Mouse (Mus musculus): ENCODE results near the gene Gpam. TPM values are rescaled to one million over a fixed set of nuclear protein-coding genes. Genes with fewer than 3 reads are reported as not detected.

Gene Gpam
- polyA plus RNA-seq, 1 experiment from 2014 or later = 16.6 TPM

GRCm38 (mm10) chr19:55121836-55122235 lies 5.2 kb downstream of the Gpam start:
- 54% methylated on average over 6 of the region's 6 CpGs for WGBS (ENCODE audit: insufficient replicate concordance)
- Histone ChIP-seq H3K4me3 (replicated peaks) (no peak overlapping the region), H3K9ac (no peak overlapping the region), H3K36me3 (no peaks in the 10 kb centered on the region), H3K4me1 (replicated peaks) (peaks cover 21% of the 10 kb centered on the region), H3K27me3 (no peaks in the 10 kb centered on the region), H3K4me2 (peak overlapping the region; percentile 52; the same call in 1 of the 2 replicates), H3K9me3 (replicated peaks) (no peaks in the 10 kb centered on the region), H3K27ac (no peak overlapping the region)
- 0 out of 2 replicates have a peak, but pooled peaks have one; percentile 7 for ATAC-seq (ENCODE audit: low read depth)
- DNase-seq = no peak

- ATAC-seq (ENCODE audit: low read depth) (no peak), DNase-seq (no peak)
- no peak overlapping the region for H3K27ac ChIP-seq
- H3K36me3 ChIP-seq = no peaks in the 10 kb centered on the region
- no peaks in the 10 kb centered on the region for H3K27me3 ChIP-seq
- H3K4me2 ChIP-seq = no peak overlapping the region
- no peak overlapping the region for H3K4me3 ChIP-seq (replicated peaks)
- peaks cover 21% of the 10 kb centered on the region for H3K4me1 ChIP-seq (replicated peaks)
- WGBS (ENCODE audit: insufficient replicate concordance) = 57% methylated on average over 11 of the region's 11 CpGs
- H3K9me3 ChIP-seq (replicated peaks) = no peaks in the 10 kb centered on the region
- H3K9ac ChIP-seq = no peak overlapping the region
Measured at GRCm38 (mm10) chr19:55120518-55121244, 6.4 kb downstream of the Gpam start.

- H3K9me3 ChIP-seq (replicated peaks) = no peaks in the 10 kb centered on the region
- H3K36me3 ChIP-seq = no peaks in the 10 kb centered on the region
- H3K27me3 ChIP-seq = no peaks in the 10 kb centered on the region
- DNase-seq (no peak), ATAC-seq (ENCODE audit: low read depth) (0 out of 2 replicates have a peak, but pooled peaks have one; percentile 27)
- H3K27ac ChIP-seq = no peak overlapping the region
- H3K9ac ChIP-seq = no peak overlapping the region
- H3K4me3 ChIP-seq (replicated peaks) = no peak overlapping the region
- WGBS (ENCODE audit: insufficient replicate concordance) = 42% methylated on average over 2 of the region's 2 CpGs
- no peak overlapping the region for H3K4me2 ChIP-seq
- H3K4me1 ChIP-seq (replicated peaks) = peaks cover 21% of the 10 kb centered on the region
Measured at GRCm38 (mm10) chr19:55119541-55119940, 7.5 kb downstream of the Gpam start.

- H3K4me3 ChIP-seq (replicated peaks) = no peak overlapping the region
- H3K4me1 ChIP-seq (replicated peaks) = peaks cover 19% of the 10 kb centered on the region; the same call in 1 of the 2 replicates
- no peak overlapping the region for H3K4me2 ChIP-seq
- H3K9me3 ChIP-seq (replicated peaks) = no peaks in the 10 kb centered on the region
- H3K27me3 ChIP-seq = no peaks in the 10 kb centered on the region
- no peak for DNase-seq
- no peak overlapping the region for H3K27ac ChIP-seq
- H3K36me3 ChIP-seq = no peaks in the 10 kb centered on the region
- H3K9ac ChIP-seq = no peak overlapping the region
- 61% methylated on average over 3 of the region's 3 CpGs for WGBS (ENCODE audit: insufficient replicate concordance)
- ATAC-seq (ENCODE audit: low read depth) = no peak
Measured at GRCm38 (mm10) chr19:55117991-55118390, 9.0 kb downstream of the Gpam start.

- DNase-seq (no peak), ATAC-seq (ENCODE audit: low read depth) (no peak; the same call in 1 of the 2 replicates)
- Histone ChIP-seq H3K4me3 (replicated peaks) (no peak overlapping the region), H3K4me2 (no peak overlapping the region), H3K9ac (no peak overlapping the region), H3K4me1 (replicated peaks) (peaks cover 14% of the 10 kb centered on the region; the same call in 1 of the 2 replicates), H3K27me3 (no peaks in the 10 kb centered on the region), H3K27ac (no peak overlapping the region), H3K9me3 (replicated peaks) (no peaks in the 10 kb centered on the region), H3K36me3 (no peaks in the 10 kb centered on the region)
- WGBS (ENCODE audit: insufficient replicate concordance) = 31% methylated on average over 6 of the region's 6 CpGs
Measured at GRCm38 (mm10) chr19:55117059-55117815, 9.8 kb downstream of the Gpam start.

- Histone ChIP-seq H3K9ac (no peak overlapping the region), H3K9me3 (replicated peaks) (no peaks in the 10 kb centered on the region), H3K27me3 (no peaks in the 10 kb centered on the region; the same call in 1 of the 2 replicates), H3K4me2 (no peak overlapping the region), H3K4me1 (replicated peaks) (peaks cover 12% of the 10 kb centered on the region; the same call in 1 of the 2 replicates), H3K36me3 (no peaks in the 10 kb centered on the region), H3K4me3 (replicated peaks) (no peak overlapping the region), H3K27ac (no peak overlapping the region)
- ATAC-seq (ENCODE audit: low read depth) (no peak), DNase-seq (no peak)
- 69% methylated on average over 4 of the region's 4 CpGs for WGBS (ENCODE audit: insufficient replicate concordance)
Measured at GRCm38 (mm10) chr19:55115532-55115931, 11.5 kb downstream of the Gpam start.

- H3K9me3 ChIP-seq (replicated peaks) = no peaks in the 10 kb centered on the region
- peaks cover 7% of the 10 kb centered on the region; the same call in 1 of the 2 replicates for H3K4me1 ChIP-seq (replicated peaks)
- ATAC-seq (ENCODE audit: low read depth) (no peak), DNase-seq (no peak)
- H3K4me2 ChIP-seq = no peak overlapping the region
- no peak overlapping the region for H3K9ac ChIP-seq
- WGBS (ENCODE audit: insufficient replicate concordance) = 70% methylated on average over 5 of the region's 5 CpGs
- no peaks in the 10 kb centered on the region for H3K36me3 ChIP-seq
- H3K27me3 ChIP-seq = no peaks in the 10 kb centered on the region; the same call in 1 of the 2 replicates
- no peak overlapping the region for H3K27ac ChIP-seq
- H3K4me3 ChIP-seq (replicated peaks) = no peak overlapping the region
Measured at GRCm38 (mm10) chr19:55114825-55115395, 12.1 kb downstream of the Gpam start.

GRCm38 (mm10) chr19:55107896-55108295 lies 19.1 kb downstream of the Gpam start:
- Histone ChIP-seq H3K4me1 (replicated peaks) (peaks cover 19% of the 10 kb centered on the region), H3K36me3 (no peaks in the 10 kb centered on the region), H3K27me3 (no peaks in the 10 kb centered on the region; the same call in 1 of the 2 replicates), H3K9ac (no peak overlapping the region), H3K4me2 (no peak overlapping the region), H3K4me3 (replicated peaks) (no peak overlapping the region), H3K9me3 (replicated peaks) (no peaks in the 10 kb centered on the region), H3K27ac (no peak overlapping the region)
- no peak for DNase-seq
- ATAC-seq (ENCODE audit: low read depth) = 0 out of 2 replicates have a peak, but pooled peaks have one; percentile 31
- WGBS (ENCODE audit: insufficient replicate concordance) = 24% methylated on average over 3 of the region's 3 CpGs

GRCm38 (mm10) chr19:55105969-55106368 lies 21.1 kb downstream of the Gpam start:
- no peak for DNase-seq
- ATAC-seq (ENCODE audit: low read depth) = no peak
- no peak overlapping the region for H3K27ac ChIP-seq
- H3K36me3 ChIP-seq = no peaks in the 10 kb centered on the region
- 74% methylated on average over 3 of the region's 3 CpGs for WGBS (ENCODE audit: insufficient replicate concordance)
- H3K4me1 ChIP-seq (replicated peaks) = peaks cover 25% of the 10 kb centered on the region
- H3K4me3 ChIP-seq (replicated peaks) = no peak overlapping the region
- H3K27me3 ChIP-seq = no peaks in the 10 kb centered on the region; the same call in 1 of the 2 replicates
- H3K9ac ChIP-seq = no peak overlapping the region
- H3K4me2 ChIP-seq = no peak overlapping the region
- H3K9me3 ChIP-seq (replicated peaks) = no peaks in the 10 kb centered on the region

- WGBS (ENCODE audit: insufficient replicate concordance) = 50% methylated on average over 11 of the region's 11 CpGs
- Histone ChIP-seq H3K4me3 (replicated peaks) (no peak overlapping the region), H3K4me1 (replicated peaks) (peaks cover 39% of the 10 kb centered on the region), H3K9ac (no peak overlapping the region), H3K27ac (no peak overlapping the region), H3K9me3 (replicated peaks) (no peaks in the 10 kb centered on the region), H3K36me3 (no peaks in the 10 kb centered on the region), H3K27me3 (no peaks in the 10 kb centered on the region), H3K4me2 (no peak overlapping the region)
- no peak for DNase-seq
- no peak for ATAC-seq (ENCODE audit: low read depth)
Measured at GRCm38 (mm10) chr19:55103081-55103830, 23.8 kb downstream of the Gpam start.

Data from liver, embryonic 13.5 days (tissue).